Mouse (Mus musculus): Measurements from ENCODE around the gene Rdh19.

DNA sequence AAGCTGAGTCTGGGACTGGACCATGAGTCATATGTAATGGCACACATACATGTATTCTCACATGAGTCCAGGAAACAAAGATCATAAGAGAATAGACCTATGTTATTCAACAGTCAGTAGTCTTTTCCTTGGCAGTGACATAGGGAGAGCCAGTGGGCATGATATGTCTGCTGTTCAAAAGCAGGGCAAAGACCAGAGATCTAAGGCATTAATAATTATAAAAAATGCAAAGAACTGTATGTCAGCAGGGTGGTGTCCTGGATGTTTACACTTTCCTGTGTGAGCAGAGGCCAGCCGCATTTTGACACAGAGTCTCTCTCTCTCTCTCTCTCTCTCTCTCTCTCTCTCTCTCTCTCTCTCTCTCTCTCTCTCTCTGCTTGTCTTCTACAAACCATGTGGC lies at the start of gene Rdh19:
- TF ChIP-seq POLR2A (IDR thresholded peaks at IDR 0.05; ENCODE audit: insufficient read depth, low read depth, low read length) (no peak), CTCF (IDR thresholded peaks at IDR 0.05; ENCODE audit: insufficient read depth, low read depth, low read length) (no peak)

Data from olfactory bulb, adult 2 months (tissue).